Mouse (Mus musculus) heart, embryonic 10.5 days (tissue): ENCODE measurements at regions not wholly inside any gene's neighbourhood (a gene's known extent, or its start where the extent isn't known, plus 50 kb on each side); places are given as distances from the start of the nearest gene placed in this dataset.
"Not testable (repeated sequence)": the region's sequence is repeated elsewhere in the genome, so short reads cannot be mapped to it uniquely, and the experiment has no call there.

Experiments used
- DNase-seq: peaks from one replicate; pipeline ENCODE4 v3.0.0-alpha.2; 2017; ENCODE audit warnings: low spot score
- H3K27ac ChIP-seq: fragments of 300-500 bp; sonication (generic); 2 replicates; pipeline ENCODE4 v1.5.1; 2016; ENCODE audit warnings: mild to moderate bottlenecking
- H3K27me3 ChIP-seq: fragments of 300-500 bp; sonication (generic); 2 replicates; pipeline ENCODE4 v1.6.1; 2016; ENCODE audit warnings: mild to moderate bottlenecking; ENCODE audit not compliant: poor library complexity, insufficient read depth, severe bottlenecking
- H3K36me3 ChIP-seq: fragments of 300-500 bp; sonication (generic); 2 replicates; pipeline ENCODE4 v1.6.1; 2016; ENCODE audit warnings: mild to moderate bottlenecking, moderate library complexity
- H3K4me1 ChIP-seq: fragments of 300-500 bp; sonication (generic); 2 replicates; pipeline ENCODE4 v1.6.1; 2016; ENCODE audit warnings: mild to moderate bottlenecking
- H3K4me3 ChIP-seq: fragments of 300-500 bp; sonication (generic); 2 replicates; pipeline ENCODE4 v1.5.1; 2016; ENCODE audit warnings: mild to moderate bottlenecking, moderate library complexity
- H3K9me3 ChIP-seq: fragments of 300-500 bp; sonication (generic); 2 replicates; pipeline ENCODE4 v1.6.1; 2016; ENCODE audit warnings: mild to moderate bottlenecking, moderate library complexity
- WGBS: fragments of 180-500 bp; shearing (Covaris S2); methylation state at CpG from one replicate; pipeline ENCODE4 v1.1.7; 2016; 5-methylcytosine and 5-hydroxymethylcytosine counted together

DNA sequence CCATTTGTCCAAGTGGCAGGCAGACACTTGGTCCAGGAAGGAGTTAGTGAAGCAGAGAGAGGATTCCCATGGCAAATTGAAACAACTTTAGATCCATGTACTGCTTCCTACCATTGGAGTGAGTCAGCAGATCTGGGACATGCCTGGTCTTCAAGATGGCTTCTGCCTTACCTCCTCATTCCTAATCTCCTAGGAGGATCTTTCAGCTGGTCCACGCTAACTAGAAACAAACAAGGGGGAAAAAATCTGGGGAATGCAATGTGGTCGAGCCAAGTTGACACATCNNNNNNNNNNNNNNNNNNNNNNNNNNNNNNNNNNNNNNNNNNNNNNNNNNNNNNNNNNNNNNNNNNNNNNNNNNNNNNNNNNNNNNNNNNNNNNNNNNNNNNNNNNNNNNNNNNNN is 549.4 kb downstream of the Synb start:
- no peaks in the 10 kb centered on the region for H3K27me3 ChIP-seq
- H3K4me3 ChIP-seq = no peak overlapping the region
- no peaks in the 10 kb centered on the region for H3K4me1 ChIP-seq
- H3K9me3 ChIP-seq = no peaks in the 10 kb centered on the region
- no peaks in the 10 kb centered on the region for H3K36me3 ChIP-seq
- no peak for DNase-seq
- no peak overlapping the region for H3K27ac ChIP-seq
- 46% methylated on average over 2 of the region's 2 CpGs for WGBS

DNA sequence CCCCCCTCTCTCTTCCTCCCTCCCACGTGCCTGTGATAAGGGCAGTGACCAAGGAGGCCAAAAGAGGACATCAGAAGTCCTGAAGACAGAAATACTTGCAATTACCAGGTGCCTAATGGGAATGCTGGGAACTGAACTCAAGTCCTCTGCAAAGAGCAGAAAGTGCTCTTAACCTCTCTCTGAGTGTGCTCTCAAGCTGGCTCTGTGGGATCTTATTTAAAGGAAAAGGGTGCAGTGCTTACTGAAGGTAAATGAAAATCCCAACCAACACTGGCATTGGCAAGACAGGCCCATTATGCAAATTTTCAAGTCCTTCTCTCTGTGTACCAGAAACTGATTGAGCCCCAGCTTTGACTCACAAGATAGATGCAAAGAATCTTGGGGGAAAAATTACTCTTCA is 555.6 kb downstream of the Synb start:
- no peaks in the 10 kb centered on the region for H3K4me1 ChIP-seq
- no CpG with 5 or more reads among the region's 1 CpGs for WGBS
- no peak overlapping the region for H3K27ac ChIP-seq
- H3K27me3 ChIP-seq = no peaks in the 10 kb centered on the region
- H3K36me3 ChIP-seq = no peaks in the 10 kb centered on the region
- H3K4me3 ChIP-seq = no peak overlapping the region
- DNase-seq = no peak
- H3K9me3 ChIP-seq = no peaks in the 10 kb centered on the region

DNA sequence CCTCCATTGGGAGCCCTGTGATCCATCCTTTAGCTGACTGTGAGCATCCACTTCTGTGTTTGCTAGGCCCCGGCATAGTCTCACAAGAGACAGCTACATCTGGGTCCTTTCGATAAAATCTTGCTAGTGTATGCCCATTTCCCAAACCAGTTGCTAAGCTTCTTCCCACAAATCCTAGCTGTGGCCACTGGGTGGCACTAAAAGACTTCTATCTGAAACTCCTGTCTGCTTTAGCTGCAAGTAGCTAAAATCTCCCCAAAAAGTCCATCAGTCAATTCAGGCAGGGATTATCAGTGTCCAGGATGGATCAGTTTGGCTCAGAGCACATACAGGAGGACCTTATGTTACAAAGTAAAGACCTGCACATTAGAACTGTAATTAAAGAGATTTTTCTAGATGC is 558.3 kb downstream of the Synb start:
- not testable (repeated sequence) for H3K9me3 ChIP-seq, H3K27me3 ChIP-seq, H3K4me1 ChIP-seq, H3K4me3 ChIP-seq, H3K36me3 ChIP-seq, DNase-seq, H3K27ac ChIP-seq
- WGBS = 37% methylated on average over 2 of the region's 2 CpGs

DNA sequence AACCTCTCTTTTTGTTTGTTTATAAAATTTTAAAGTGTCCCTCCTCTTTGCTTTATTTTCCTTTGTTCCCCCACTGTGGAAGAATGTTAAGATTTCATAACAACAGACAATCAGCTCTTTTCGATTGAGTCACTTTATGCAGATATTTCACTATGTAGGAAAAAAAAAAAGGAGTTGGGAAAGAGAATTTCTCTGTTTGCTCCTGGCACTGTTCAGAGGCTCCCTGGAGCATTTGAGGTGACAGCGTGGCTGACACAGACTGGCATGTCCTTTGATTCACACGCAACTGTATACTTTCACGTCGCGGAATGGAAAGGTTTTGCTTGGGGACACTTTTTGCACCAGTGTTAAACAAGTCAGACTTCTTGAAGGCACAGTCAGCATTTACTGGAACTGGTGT is 572.9 kb downstream of the Synb start:
- Histone ChIP-seq H3K4me1 (peaks cover 9% of the 10 kb centered on the region; the same call in 1 of the 2 replicates), H3K36me3 (no peaks in the 10 kb centered on the region), H3K4me3 (no peak overlapping the region), H3K9me3 (no peaks in the 10 kb centered on the region), H3K27ac (no peak overlapping the region), H3K27me3 (no peaks in the 10 kb centered on the region)
- 68% methylated on average over 6 of the region's 6 CpGs for WGBS
- no peak for DNase-seq

DNA sequence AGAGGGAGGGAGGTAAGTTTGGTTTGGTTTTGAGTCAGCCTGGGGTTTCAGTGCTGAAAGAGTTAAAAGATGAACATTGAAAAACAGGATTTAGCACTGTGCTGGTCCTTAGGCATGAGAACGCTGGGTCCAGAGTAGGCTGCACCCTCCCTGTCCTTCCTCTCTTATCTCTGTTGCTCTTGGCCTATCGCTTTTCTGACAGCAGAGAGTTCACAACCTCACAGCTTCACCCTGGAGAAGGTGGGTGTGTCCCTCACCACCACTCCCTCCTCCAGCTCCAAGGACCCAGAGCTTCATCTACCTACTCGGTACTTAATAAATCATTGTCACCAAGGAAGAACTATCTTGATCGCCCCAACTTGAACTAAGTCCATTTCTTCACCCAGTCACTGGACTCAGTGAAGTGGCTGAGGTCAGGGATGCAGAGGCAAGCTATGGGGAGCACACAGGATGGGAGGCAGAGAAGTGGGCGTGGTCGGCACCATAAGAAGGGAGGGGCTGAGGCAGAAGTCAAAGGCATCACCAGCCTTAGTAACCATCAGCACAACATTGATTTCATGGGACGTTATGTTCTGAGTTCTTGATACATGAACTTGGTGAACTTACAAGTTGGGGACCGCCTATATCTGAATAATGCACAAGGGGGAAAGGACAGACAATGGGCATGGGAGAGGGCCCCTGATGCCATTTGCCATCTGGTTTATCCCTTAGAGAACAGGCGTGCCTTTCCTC is 574.5 kb downstream of the Synb start:
- H3K9me3 ChIP-seq = no peaks in the 10 kb centered on the region
- WGBS = 58% methylated on average over 9 of the region's 9 CpGs
- no peaks in the 10 kb centered on the region for H3K36me3 ChIP-seq
- H3K4me1 ChIP-seq = peaks cover 9% of the 10 kb centered on the region; the same call in 1 of the 2 replicates
- no peak overlapping the region for H3K4me3 ChIP-seq
- no peak for DNase-seq
- H3K27me3 ChIP-seq = no peaks in the 10 kb centered on the region
- H3K27ac ChIP-seq = no peak overlapping the region

DNA sequence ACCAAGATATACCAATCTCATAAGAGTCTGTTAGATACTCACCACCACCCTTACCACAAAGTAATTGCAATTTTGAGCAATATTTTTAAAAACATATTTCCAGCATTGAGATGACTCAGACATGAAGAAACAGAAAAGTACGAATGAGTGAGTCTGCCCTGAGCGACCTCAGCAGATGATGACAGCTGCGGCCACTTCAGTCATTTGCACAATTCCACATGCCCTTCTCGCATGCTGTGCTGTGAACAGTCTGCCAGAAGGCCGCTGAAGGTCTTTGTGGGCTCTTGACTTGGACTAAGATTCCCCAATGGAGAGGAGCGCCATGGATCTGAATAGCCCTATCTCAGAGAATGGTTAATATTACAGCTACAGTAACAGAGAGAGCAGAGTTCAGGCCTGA is 575.3 kb downstream of the Synb start:
- no peaks in the 10 kb centered on the region for H3K27me3 ChIP-seq
- H3K4me1 ChIP-seq = peaks cover 9% of the 10 kb centered on the region; the same call in 1 of the 2 replicates
- WGBS = 72% methylated on average over 6 of the region's 6 CpGs
- DNase-seq = no peak
- no peaks in the 10 kb centered on the region for H3K36me3 ChIP-seq
- H3K9me3 ChIP-seq = no peaks in the 10 kb centered on the region
- no peak overlapping the region for H3K27ac ChIP-seq
- H3K4me3 ChIP-seq = no peak overlapping the region
